Mouse (Mus musculus) liver, postnatal 0 days (tissue): Measurements from ENCODE around the gene Tsc2.

ENCODE experiments used
- CTCF ChIP-seq: sonication (generic); IDR thresholded peaks from 2 replicates; pipeline ENCODE4 v1.5.1; 2016; ENCODE audit warnings: antibody characterized with exemption, low read depth
- EP300 ChIP-seq: IDR thresholded peaks from 2 replicates; pipeline ENCODE4 v1.6.1; 2016; ENCODE audit warnings: antibody characterized with exemption, low read depth, mild to moderate bottlenecking

GRCm38 (mm10) chr17:24653967-24654710 is 21.7 kb upstream of the Tsc2 start:
- TF ChIP-seq EP300 (no peak), CTCF (peak; percentile 97)
